Mouse (Mus musculus): Measurements from ENCODE around the gene Scaf11. TPM values are rescaled to one million over a fixed set of nuclear protein-coding genes. Genes with fewer than 3 reads are reported as not detected.
"Not testable (repeated sequence)": the region's sequence is repeated elsewhere in the genome, so short reads cannot be mapped to it uniquely, and the experiment has no call there.

Scaf11 gene
- polyA plus RNA-seq (2015; fragmentation: Nextera tagmentation; extraction: Ambion mirVana) = 70.8 and 88.6 TPM in 2 replicates

DNA sequence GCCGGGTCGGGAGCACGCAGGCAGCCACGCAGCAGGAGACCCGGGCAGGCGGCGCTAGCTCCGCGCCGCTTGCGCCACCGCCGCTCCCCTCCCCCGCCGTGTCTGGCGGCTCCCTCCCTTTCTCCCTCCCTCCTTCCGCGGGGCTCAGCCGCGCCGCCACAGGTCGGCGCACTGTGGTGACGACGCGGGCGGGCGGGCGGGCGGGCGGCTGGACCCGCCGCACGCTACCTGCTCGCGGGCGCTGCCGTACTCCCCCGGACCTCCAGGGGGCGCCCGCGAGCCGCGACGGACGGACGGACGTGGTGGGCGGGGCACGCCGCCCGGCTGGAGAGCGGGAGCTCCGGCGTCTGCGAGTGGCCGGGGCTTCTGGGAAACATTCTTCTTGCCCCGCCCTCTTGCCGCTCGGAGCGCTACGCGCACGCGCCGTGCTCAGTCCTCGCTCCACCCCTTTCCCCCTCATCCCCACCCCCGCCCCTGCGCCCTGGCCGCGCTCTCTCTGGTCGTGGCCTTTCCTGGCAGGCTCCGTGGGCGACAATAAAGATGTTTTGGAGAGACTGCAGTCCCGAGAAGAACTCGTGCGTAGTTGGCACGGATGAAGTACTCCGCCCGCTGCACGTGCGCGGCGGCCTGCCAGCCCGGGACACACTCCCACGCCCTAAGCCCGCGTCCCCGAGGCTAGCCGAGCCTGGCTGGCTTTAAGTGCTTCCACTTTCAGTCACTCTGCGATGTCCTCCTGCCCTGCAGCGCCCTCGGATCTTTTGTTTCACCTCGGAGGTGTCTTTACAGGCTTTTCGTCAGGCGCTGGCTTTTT lies at the start of gene Scaf11:
Scaf11 (minus strand) TSS at position 114 of the 811 bp plus-strand sequence.
- peak; percentile 97 for DNase-seq (ENCODE audit: low spot score)

GRCm38 (mm10) chr15:96507097-96507840 lies 46.6 kb upstream of the Scaf11 start:
- peak; percentile 72 for DNase-seq (ENCODE audit: low spot score)

- peak; percentile 58 for DNase-seq (ENCODE audit: low spot score)
Measured at GRCm38 (mm10) chr15:96497646-96498045, 37.0 kb upstream of the Scaf11 start.

GRCm38 (mm10) chr15:96494279-96494678 lies 33.6 kb upstream of the Scaf11 start:
- no peak for DNase-seq (ENCODE audit: low spot score)

DNA sequence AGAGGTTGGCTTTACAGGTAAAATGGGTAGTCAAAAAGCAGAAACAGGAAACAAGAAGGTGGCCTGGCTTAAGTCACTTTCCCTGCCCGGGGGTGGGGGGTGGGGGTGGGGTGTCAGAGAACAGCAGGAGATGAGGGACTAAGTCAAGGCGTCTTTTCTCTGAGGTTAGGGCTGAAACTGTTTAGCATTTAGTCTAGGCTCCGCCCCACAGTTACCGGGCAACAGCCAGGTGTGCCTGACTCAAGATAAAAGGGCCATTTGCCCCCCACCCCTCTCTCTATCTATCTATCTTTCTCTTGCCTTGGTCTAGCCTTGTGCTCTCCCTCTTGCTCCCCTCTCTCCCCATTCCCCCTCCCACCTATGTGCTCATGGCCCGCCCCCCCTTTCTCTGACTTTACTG lies 32.9 kb upstream of the Scaf11 start:
- DNase-seq (ENCODE audit: low spot score) = no peak

GRCm38 (mm10) chr15:96492919-96493318 lies 32.3 kb upstream of the Scaf11 start:
- not testable (repeated sequence) for DNase-seq (ENCODE audit: low spot score)

DNA sequence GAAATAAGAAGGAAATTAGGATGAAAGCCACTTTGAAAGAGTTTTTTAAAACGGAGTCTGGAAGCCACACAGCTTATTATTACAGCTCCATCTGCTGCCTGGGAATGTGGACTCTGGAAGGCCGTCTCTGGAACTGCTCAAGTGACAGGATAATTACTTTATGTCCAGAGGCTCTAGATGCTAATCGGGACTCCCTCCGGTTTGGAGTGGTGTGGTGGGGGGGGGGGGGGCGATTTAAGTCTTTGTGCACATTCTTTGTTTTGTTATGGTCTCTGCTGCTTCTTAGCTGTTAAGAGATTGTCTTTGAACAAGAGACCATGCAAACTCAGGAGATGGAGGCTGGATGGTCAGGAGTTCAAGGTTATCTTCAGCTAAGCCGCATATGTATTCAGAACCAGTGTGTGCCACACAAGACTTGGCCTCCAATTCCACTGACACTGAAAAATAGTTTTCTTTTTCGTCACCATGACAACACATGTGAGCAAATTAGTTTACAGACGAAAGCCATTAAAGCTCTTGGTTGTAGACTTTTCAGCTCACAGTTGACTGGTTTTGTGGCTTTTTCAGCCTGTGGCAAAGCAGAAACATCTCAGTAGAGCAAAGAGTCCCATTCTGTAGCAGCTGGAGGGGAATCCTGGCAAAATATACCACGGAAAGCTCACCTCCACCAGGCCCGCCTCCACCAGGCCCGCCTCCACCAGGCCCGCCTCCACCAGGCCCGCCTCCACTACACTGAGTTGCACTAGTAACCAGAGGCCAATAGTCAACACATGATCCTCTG lies 31.4 kb upstream of the Scaf11 start:
- no peak for DNase-seq (ENCODE audit: low spot score)

- no peak for DNase-seq (ENCODE audit: low spot score)
Measured at GRCm38 (mm10) chr15:96491421-96491820, 30.8 kb upstream of the Scaf11 start.

DNA sequence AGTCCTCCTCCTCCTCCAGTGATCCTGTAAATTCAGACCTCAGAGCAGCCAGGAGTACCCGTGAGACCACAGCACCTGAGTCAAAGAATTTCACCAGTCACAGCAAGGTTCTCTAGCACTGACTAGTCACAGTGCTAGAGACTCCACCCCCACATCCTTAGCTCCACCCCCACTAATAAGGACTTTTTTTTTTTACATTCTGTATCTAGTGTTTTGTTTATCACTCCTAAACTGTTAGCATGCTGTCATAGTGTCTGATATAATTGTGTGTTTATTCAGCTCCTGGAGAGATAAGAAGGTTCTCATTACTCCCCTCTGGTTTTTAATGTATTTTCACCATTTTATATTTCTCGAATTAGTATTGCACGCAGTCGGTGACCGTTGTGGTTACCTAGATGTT lies 29.5 kb upstream of the Scaf11 start:
- DNase-seq (ENCODE audit: low spot score) = no peak

- no peak for DNase-seq (ENCODE audit: low spot score)
Measured at GRCm38 (mm10) chr15:96488941-96489786, 28.5 kb upstream of the Scaf11 start.

DNA sequence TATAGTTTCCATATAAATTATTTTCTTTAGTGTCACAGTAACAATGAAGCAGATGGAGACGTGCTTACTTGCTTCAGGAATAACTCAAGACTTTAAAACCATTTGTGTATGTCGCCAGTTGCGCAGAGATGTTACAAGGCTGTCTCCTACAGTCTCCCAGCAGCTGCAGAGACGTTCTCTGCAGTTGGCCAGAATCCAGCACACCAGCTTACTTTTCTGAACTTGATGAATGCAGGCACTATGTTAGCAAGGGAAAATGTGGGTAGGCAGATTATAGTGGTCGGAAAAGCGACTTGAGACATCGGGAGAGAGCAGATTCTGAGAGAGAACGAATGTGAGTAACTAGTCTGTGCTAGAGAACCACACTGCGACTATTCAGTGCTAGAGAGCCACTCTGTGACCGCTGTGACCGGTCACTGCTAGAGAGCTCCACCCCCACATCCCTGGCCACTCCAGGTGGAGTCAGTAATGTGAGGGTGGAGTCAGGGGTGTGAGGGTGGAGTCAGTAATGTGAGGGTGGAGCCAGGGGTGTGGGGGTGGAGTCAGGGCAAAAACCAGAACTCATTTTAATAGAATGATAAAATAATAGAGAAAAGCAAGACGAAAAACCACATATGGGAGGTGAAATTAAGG lies 26.5 kb upstream of the Scaf11 start:
- DNase-seq (ENCODE audit: low spot score) = no peak

- DNase-seq (ENCODE audit: low spot score) = no peak
Measured at GRCm38 (mm10) chr15:96480822-96481221, 20.2 kb upstream of the Scaf11 start.

DNA sequence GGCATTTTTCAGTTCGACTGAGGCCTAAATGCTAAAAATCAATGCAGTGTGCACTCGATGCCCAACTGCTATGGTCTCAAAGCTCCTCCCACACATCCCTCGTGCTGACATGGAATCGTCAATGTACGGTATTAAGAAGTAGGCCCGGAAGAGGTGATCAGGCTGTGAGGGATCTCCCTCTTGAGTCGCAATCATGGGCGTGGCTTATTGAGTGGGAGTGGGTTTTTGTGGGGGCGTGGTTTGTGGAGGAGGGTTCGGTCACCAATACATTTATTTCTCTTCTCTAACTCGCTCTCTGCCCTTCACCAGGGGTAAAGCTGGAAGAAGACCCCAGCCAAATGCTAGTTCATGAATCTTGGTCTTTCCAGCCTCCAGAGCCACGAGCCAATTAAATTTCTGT lies 17.4 kb upstream of the Scaf11 start:
- DNase-seq (ENCODE audit: low spot score) = no peak

GRCm38 (mm10) chr15:96476359-96476758 lies 15.7 kb upstream of the Scaf11 start:
- DNase-seq (ENCODE audit: low spot score) = peak; percentile 78

- no peak for DNase-seq (ENCODE audit: low spot score)
Measured at GRCm38 (mm10) chr15:96475571-96475972, 14.9 kb upstream of the Scaf11 start.

- DNase-seq (ENCODE audit: low spot score) = no peak
Measured at GRCm38 (mm10) chr15:96474325-96474955, 13.8 kb upstream of the Scaf11 start.

GRCm38 (mm10) chr15:96473920-96474319 lies 13.3 kb upstream of the Scaf11 start:
- no peak for DNase-seq (ENCODE audit: low spot score)

DNA sequence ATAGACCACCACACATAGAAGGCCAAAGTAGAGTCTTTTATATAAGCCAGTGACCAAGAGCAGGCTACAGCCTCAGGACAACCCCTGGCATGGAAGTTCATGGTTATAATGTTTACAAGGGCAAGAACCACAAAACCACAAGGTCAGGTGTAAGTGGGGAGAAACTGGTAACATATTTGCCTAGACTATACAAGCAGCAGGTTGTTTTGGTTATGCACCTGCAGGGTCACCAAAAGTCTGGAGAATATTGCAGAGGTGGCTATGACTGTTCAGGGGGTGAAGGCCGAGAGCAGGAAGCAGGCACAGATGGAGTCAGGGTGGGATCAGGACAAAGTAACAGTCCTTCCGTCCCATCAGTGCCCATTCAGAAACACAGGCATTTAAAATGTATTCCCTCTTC lies 7.7 kb upstream of the Scaf11 start:
- no peak for DNase-seq (ENCODE audit: low spot score)

DNA sequence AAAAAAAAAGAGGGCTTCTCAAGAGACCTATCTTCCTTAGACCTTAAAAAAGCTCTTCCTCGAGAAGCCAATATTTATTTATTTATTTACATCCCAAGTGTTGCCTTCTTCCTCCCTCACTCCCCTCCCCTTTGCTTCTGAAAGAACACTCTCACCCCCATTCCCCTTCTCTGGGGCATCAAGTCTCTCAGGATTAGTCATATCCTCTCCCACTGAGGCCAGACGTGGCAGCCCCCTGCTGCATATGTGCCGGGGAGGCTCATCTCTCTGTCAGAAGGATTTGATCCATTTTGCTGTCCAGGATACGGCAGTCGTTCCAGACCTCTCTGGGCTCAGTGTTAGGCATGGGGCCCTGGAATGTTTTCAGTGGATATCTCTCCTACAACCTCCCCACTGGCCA lies 7.2 kb upstream of the Scaf11 start:
- DNase-seq (ENCODE audit: low spot score) = no peak

- no peak for DNase-seq (ENCODE audit: low spot score)
Measured at GRCm38 (mm10) chr15:96466362-96466903, 5.8 kb upstream of the Scaf11 start.

Data from thymus, postnatal 0 days (tissue).